Mouse (Mus musculus) gastrocnemius, adult 2 months (tissue): ENCODE measurements around the gene Hrnr. TPM values are rescaled to one million over a fixed set of nuclear protein-coding genes. Genes with fewer than 3 reads are reported as not detected.

Source experiments
- DNase-seq: peaks from one replicate; pipeline ENCODE4 v3.0.0; 2022
- H3K27ac ChIP-seq: fragments of 200-600 bp; 2 replicates; pipeline ENCODE4 v1.8.1; 2022; ENCODE audit warnings: mild to moderate bottlenecking
- H3K4me3 ChIP-seq: fragments of 200-600 bp; 2 replicates; pipeline ENCODE4 v1.8.1; 2022; ENCODE audit warnings: mild to moderate bottlenecking, moderate library complexity
- CTCF ChIP-seq: fragments of 200-600 bp; IDR thresholded peaks from 2 replicates; pipeline ENCODE4 v1.8.1; 2022; ENCODE audit warnings: antibody characterized with exemption, mild to moderate bottlenecking, moderate library complexity
- intact Hi-C: fragments of 180-260 bp; cut with DNase I; formaldehyde crosslinking; loops from one replicate; pipeline ENCODE4 v1.15.1; 2025
- total RNA-seq, 2 experiments: library from RNA; stranded (reverse); gene quantifications; 2 replicates each; pipeline ENCODE4 v1.2.3; 2021

The Hrnr gene
- total RNA-seq, 2 experiments from 2014 or later, result not detected

GRCm38 (mm10) chr3:93368171-93368570, 48.6 kb downstream of the Hrnr start:
- no peak for TF ChIP-seq CTCF
- Histone ChIP-seq H3K27ac (no peak overlapping the region), H3K4me3 (no peak overlapping the region)
- DNase-seq, result no peak
- intact Hi-C loops, result no loop called here

GRCm38 (mm10) chr3:93373416-93373815, 53.9 kb downstream of the Hrnr start:
- DNase-seq, result no peak
- Histone ChIP-seq H3K27ac (no peak overlapping the region), H3K4me3 (no peak overlapping the region)
- no peak for TF ChIP-seq CTCF
- intact Hi-C loops, result no loop called here

GRCm38 (mm10) chr3:93375196-93375595, 55.6 kb downstream of the Hrnr start:
- H3K4me3 ChIP-seq, result no peak overlapping the region
- no peak for TF ChIP-seq CTCF
- no peak overlapping the region for H3K27ac ChIP-seq
- intact Hi-C loops, result no loop called here
- DNase-seq, result no peak

GRCm38 (mm10) chr3:93375601-93376000, 56.1 kb downstream of the Hrnr start:
- TF ChIP-seq CTCF, result no peak
- Histone ChIP-seq H3K4me3 (no peak overlapping the region), H3K27ac (no peak overlapping the region)
- intact Hi-C loops, result no loop called here
- DNase-seq, result no peak

- intact Hi-C loops, result no loop called here
- no peak for DNase-seq
- no peak overlapping the region for H3K4me3 ChIP-seq
- no peak for TF ChIP-seq CTCF
- no peak overlapping the region for H3K27ac ChIP-seq
Measured at GRCm38 (mm10) chr3:93378146-93378545, 58.6 kb downstream of the Hrnr start.

Other genes starting within 250 kb of the Hrnr start
- gene Crnn, start 175.0 kb upstream of the Hrnr start, total RNA-seq, result not detected
- gene Flg2, start 122.5 kb upstream of the Hrnr start, total RNA-seq, result not detected
- not detected for gene Flg, start 46.2 kb upstream of the Hrnr start, total RNA-seq
- not detected for gene Rptn, start 74.0 kb downstream of the Hrnr start, total RNA-seq
- gene Tchh, start 122.6 kb downstream of the Hrnr start, total RNA-seq, result not detected
- gene Tchhl1, start 149.0 kb downstream of the Hrnr start, total RNA-seq, result not detected
- 10 to 100 TPM; 27.0 to 48.3 TPM for gene S100a11, start 200.7 kb downstream of the Hrnr start, total RNA-seq
- 10 to 100 TPM; 29.0 to 61.7 TPM for gene S100a10, start 235.3 kb downstream of the Hrnr start, total RNA-seq